Mouse (Mus musculus) left cerebral cortex, adult 9 months (tissue): Measurements from ENCODE around the gene Gm9922.

Experiments
- DNase-seq, 2 experiments: peaks; one replicate each; pipeline ENCODE4 v3.0.0; 2022; ENCODE audit warnings: low spot score in 2 of 2

Gm9922 gene

GRCm38 (mm10) chr14:101729237-101729971, at the start of gene Gm9922, which contains the start of gene Lmo7:
Gene Gm9922 (minus strand): TSS chr14:101729814.
Gene Lmo7 (plus strand): TSS chr14:101729957.
- DNase-seq: peak in 1 of 2 experiments; percentile 5

GRCm38 (mm10) chr14:101778426-101778825, 48.8 kb upstream of the Gm9922 start:
- DNase-seq: no peak

GRCm38 (mm10) chr14:101777129-101777493, 47.5 kb upstream of the Gm9922 start:
- DNase-seq: no peak

- no peak for DNase-seq
These were observed 46.9 kb upstream of the Gm9922 start for GRCm38 (mm10) chr14:101776296-101777128.

- DNase-seq: no peak
These were observed 45.0 kb upstream of the Gm9922 start for GRCm38 (mm10) chr14:101774631-101775030.

- DNase-seq: no peak
These were observed 42.1 kb upstream of the Gm9922 start for GRCm38 (mm10) chr14:101771756-101772155.

DNA sequence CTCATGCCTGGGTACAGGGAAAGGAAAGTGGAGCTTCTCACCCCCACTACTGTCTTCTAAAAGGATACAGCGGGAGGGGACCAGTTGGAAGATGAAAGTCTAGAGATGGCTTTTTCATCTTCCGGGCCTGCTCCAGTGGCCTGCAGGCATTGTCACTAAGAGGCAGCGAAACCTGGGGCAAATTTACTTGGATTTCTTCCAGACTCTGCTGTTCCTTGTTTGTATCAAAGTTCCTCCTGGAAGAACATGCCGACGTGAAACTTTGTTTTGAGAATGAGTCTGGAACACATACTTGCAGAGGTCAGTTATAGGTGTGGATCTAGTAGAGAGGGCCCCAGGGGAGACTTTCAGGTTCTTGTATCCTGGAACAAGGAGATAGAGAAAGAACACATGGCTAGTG, 41.7 kb upstream of the Gm9922 start:
- no peak for DNase-seq

- DNase-seq: no peak
These were observed 34.2 kb upstream of the Gm9922 start for GRCm38 (mm10) chr14:101763762-101764295.

GRCm38 (mm10) chr14:101762267-101762666, 32.7 kb upstream of the Gm9922 start:
- no peak for DNase-seq

DNA sequence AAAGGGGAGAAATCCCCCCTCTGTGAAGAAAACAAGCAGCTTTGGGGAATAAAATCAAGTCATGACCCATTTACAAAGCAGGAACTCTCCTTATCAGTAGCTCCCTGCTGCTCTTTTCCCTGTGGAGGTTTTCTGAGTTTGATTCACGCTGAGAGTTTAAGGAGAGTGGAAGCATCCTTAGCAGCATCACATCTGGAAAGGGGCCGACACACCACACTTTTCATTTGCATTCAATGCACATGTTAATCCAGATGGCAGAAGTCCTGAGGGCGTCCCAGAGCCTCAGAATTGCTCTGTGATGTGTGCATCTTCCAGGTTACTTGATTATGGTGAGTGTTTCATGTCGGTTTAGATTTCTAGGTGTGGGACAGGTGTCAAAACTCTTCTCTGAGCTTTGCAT, 25.8 kb upstream of the Gm9922 start:
- DNase-seq: no peak

- DNase-seq: no peak
These were observed 21.3 kb upstream of the Gm9922 start for GRCm38 (mm10) chr14:101750910-101751309.

DNA sequence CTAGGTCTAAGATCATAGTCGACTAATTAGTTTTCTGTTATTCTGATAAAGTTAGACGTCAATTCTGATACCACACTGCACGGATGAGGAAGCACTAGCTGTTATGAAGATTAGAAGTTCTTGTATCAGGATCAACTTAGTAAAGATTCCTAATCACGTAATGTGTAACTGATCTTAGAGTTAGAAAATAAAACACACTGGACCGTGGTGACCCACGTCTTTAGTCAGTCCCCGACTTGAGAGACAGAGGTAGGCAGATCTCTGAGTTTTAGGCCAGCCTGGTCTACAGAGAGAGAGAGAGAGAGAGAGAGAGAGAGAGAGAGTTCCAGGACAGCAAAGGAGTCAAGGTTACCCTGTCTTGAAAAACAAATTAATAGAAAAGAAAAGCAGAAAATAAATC, 18.8 kb upstream of the Gm9922 start:
- no peak for DNase-seq

- no peak for DNase-seq
These were observed 18.2 kb upstream of the Gm9922 start for GRCm38 (mm10) chr14:101747811-101748210.

- DNase-seq: no peak
These were observed 17.0 kb upstream of the Gm9922 start for GRCm38 (mm10) chr14:101746635-101747034.

- DNase-seq: no peak
These were observed 7.9 kb upstream of the Gm9922 start for GRCm38 (mm10) chr14:101737501-101737900.

- no peak for DNase-seq
These were observed 4.1 kb upstream of the Gm9922 start for GRCm38 (mm10) chr14:101733542-101734303.

DNA sequence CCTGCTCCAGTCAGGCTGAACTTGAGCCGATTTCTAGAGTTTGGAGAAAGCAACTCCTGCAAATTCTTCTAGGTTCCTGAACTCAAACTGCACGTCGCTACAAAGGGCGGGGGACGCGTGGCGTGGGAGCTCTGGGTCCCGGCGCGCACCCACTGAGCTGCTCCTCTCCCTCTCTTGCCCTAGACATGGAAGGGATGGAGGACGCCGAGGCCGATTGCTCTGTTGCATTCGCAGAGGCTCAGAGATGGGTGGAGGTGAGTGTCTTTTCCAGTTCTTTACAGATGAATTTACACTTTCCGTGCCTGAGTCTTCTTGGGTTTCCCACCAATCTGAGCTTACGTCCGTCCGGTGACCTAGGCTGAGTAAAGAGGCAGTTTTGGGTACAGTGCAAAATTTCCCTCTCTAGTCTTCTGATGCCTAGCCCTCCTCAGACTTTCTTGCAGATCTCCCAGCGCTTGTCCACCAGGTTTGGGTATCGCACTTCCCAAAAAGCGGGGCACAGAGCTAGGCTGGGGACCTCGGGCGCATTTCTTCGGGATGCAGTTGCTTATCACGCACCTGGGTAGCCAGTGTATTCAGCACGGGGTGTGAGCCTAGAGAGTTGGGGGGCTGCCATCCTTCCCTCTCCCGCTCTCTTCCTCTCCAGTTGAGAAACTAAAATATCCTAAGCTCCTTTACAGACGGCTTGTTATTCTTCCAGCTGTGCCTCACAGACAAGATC, 518 bp upstream of the Gm9922 start:
- no peak for DNase-seq

DNA sequence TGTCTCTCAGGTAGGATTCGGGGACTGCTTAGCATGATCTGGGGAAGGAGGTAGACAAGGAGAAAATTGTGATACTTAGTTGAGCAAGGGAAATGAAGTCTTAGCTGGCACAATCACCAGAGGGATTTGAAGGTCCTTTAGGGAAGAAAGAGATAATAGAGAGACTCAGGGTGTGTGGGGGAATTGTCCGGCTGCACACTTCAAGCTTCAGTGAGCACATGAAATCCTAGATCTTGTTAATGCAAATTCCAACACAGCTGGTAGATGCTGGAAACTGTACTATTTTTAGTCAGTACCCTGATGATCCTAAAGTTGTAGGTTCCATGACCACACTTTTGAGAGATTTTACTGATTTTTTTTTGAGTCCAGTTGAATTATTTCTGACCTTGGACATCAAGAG, 15.2 kb downstream of the Gm9922 start:
- DNase-seq: no peak

- DNase-seq: no peak
These were observed 22.5 kb downstream of the Gm9922 start for GRCm38 (mm10) chr14:101707088-101707487.

- DNase-seq: no peak
These were observed 25.1 kb downstream of the Gm9922 start for GRCm38 (mm10) chr14:101704479-101704878.

DNA sequence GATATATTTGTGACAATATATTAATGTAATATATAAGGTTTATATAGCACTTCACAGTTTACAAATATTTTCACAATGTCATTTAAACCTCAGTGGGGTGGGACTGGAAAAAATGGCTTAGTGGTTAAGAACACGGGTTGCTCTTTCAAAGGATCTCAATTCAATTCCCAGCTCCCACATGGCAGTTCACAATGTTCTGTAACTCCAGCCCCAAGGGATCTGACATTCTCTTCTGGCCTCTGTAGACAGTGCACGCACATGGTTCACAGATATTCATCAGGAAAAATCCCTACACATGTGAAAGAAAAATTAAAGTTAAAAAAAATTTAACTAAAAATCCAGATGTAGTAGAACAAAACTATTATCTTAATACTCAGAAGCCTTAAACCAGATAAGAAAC, 41.2 kb downstream of the Gm9922 start:
- DNase-seq: no peak
